Mouse (Mus musculus): ENCODE measurements around the gene Mios.

- TF ChIP-seq MAZ (IDR thresholded peaks at IDR 0.05; ENCODE audit: low read depth, low read length), result no peak
- no peak for TF ChIP-seq POLR2A (IDR thresholded peaks at IDR 0.05; ENCODE audit: low read depth, low read length)
- TF ChIP-seq ZNF384 (IDR thresholded peaks at IDR 0.05; ENCODE audit: low read depth, low read length), result no peak
- no peak for TF ChIP-seq CTCF (conservative IDR thresholded peaks at IDR 0.05 in 1 of 2, IDR thresholded peaks at IDR 0.05 in 1 of 2; ENCODE audit: low read depth in 2 of 2, low read length in 2 of 2)
- no peak for TF ChIP-seq POLR2AphosphoS2 (IDR thresholded peaks at IDR 0.05; ENCODE audit: low read depth, low read length)
- TF ChIP-seq JUND (conservative IDR thresholded peaks at IDR 0.05; ENCODE audit: low read depth, low read length), result no peak
- no peak for TF ChIP-seq BHLHE40 (IDR thresholded peaks at IDR 0.05; ENCODE audit: low read depth, low read length)
- TF ChIP-seq E2F4 (IDR thresholded peaks at IDR 0.05; ENCODE audit: insufficient replicate concordance, low read depth, low read length), result no peak
- TF ChIP-seq HCFC1 (IDR thresholded peaks at IDR 0.05; ENCODE audit: low read depth, low read length), result no peak
- no peak for TF ChIP-seq TCF12 (IDR thresholded peaks at IDR 0.05; ENCODE audit: low read depth, low read length)
- no peak for TF ChIP-seq MAX (IDR thresholded peaks at IDR 0.05; ENCODE audit: low read length)
- no peak for TF ChIP-seq SMC3 (IDR thresholded peaks at IDR 0.05; ENCODE audit: low read depth, low read length)
Observed at GRCm38 (mm10) chr6:8227035-8227434, 18.0 kb downstream of the Mios start.
